Mouse (Mus musculus): ENCODE data around the gene Crip2.

Crip2 gene

DNA sequence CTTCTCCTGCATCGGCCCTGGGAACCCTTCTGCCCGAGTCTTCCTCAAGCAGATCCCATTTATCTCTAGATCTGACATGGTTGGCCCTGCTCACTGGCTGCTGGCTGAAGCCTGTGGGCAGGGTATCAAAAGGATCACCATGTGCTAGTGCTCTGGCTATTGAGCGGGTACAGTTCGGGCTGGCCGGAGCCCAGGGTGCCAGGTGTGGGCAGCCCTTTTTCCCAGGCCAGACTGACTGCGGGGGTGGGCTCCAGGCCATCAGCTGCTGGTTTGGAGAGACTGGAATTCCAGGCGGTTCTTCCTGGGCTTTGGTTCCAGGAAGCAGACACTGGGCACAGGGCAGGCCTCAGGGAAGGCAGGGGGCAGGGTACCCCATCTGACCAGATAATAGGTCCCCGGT, 7.4 kb downstream of the Crip2 start:
- no peak for DNase-seq (ENCODE audit: low spot score)

GRCm38 (mm10) chr12:113148381-113149035, 8.5 kb downstream of the Crip2 start:
- DNase-seq (ENCODE audit: low spot score): no peak

DNA sequence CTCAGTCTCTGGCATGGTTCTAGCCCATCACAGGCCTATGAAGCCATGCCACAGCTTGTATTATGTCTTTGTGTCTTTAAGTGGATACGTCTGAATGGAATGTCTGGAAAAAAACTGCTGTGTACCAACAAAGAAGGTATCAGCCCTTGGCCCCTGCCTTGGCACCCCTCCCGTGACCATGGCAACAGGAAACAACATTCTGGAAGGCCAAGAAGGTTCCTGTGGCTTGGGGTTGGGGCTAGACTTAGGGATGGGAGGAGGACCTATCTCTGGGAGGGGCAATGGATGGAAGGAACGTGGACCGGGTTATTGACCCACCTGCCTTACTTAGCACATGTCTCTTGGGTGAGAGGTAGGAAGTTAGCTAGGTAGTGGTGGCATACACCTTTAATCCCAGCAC, 9.3 kb downstream of the Crip2 start:
- DNase-seq (ENCODE audit: low spot score): no peak

GRCm38 (mm10) chr12:113149896-113150295, 9.9 kb downstream of the Crip2 start:
- DNase-seq (ENCODE audit: low spot score): no peak

DNA sequence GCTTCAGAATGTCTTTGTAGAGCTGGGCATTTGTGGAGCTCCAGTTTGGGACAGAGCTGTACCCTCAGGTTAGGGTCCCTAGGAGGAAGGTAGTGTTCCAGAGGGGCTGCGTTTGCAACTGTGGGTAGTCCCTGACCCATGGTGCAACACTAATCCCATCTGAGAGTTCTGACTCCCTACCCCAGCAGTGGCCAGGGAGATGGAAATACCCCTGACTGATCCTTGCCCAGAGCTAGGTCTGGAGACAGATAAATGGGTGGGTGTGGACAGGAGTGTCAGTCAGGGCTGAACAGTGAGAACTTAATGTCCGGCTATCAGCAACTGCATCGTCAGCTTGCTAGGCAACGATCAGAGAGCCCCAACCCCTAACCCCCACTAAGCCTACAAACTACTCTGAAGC, 10.6 kb downstream of the Crip2 start:
- no peak for DNase-seq (ENCODE audit: low spot score)

DNA sequence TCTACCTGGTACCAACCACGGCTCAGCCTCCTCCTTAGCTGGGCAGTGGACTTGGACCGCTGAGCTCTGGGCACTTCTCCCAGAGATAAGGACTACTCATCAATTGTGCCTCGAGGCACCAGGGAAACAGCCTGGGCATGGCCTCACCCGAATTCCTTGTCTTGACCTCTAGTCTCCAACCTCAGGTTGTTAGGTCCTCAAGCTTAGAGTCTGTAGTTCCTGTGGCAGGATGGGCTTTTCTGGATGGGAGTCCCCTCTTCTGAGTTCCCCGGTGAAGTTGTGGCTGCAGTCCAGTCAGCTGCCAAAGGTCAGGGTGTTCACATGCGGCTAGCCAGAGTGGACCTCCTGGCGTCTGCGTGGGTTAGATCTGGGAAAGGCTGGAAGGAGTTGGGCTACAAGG, 11.0 kb downstream of the Crip2 start:
- no peak for DNase-seq (ENCODE audit: low spot score)

GRCm38 (mm10) chr12:113151661-113152271, 11.7 kb downstream of the Crip2 start:
- no peak for DNase-seq (ENCODE audit: low spot score)

DNA sequence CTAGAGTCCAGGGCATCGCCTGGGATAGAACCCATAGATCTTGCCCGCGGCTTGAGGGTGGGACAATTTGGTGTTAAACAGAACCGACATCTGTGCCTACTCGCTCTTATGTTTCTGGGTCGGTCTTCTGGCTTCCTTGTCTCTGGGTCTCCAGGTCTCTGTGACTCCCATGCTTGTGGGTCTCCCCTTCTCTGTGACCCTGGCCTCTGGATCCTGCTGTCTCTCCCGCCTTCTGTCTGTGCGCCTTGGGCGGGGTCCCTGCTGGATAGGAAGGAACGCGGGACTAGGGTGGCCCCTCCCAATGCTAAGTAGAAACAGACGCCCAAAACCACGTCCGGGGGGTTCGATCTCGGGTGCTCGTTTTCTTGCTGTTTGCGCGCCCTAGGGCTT, 12.2 kb downstream of the Crip2 start:
- no peak for DNase-seq (ENCODE audit: low spot score)

- no peak for DNase-seq (ENCODE audit: low spot score)
Observed at GRCm38 (mm10) chr12:113152991-113153525, 13.0 kb downstream of the Crip2 start.

GRCm38 (mm10) chr12:113153971-113154370, 13.9 kb downstream of the Crip2 start:
- no peak for DNase-seq (ENCODE audit: low spot score)

DNA sequence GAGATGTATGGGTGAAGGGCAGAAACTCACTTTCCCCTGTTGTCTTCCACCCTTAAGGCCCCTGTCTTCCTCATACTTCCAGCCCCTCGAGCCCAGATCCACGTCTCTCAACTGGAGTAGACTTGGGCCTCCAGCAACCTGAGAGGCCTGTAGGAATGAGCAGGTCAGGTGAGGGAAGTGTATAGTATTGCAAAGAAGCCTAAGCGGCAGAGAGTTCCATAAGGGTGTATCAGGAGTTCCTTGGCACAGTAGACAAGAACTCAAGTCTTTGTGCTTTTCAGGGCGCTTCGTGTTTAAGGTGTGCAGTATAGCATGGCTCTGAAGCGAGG, 14.7 kb downstream of the Crip2 start:
- no peak for DNase-seq (ENCODE audit: low spot score)

DNA sequence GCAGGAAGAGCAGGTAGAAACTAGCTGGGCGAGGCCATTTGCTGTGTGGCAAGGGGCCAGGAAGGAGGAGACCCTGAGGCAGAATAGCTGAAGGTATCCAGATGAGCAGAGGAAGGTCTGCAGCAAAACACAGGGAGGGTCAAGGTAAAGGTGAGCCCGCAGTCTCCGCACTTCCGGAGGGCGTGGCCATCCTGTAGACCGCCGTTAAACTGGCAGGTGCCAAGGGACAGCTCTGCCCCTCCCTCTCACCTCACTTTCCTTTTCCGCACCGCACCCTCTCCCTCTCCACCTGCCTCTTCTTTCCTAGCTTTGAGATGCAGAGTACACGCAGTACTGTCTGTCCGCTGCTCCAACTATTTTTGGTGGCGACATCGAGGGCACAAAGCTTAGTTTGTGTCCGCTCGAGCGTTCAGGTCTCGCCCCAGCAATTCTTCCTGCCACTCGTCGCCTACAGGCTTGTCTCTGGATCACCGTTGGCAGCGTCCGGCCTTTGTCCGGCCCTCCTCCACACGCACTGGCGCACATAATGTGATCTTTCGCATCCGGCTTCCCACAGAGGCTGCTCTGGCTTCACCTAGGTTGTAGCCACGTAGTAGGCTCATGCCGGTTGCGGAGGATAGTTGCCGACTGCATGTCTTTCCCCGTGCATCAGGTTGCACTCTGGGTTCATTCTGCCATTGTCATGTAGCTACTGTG, 15.2 kb downstream of the Crip2 start:
- DNase-seq (ENCODE audit: low spot score): peak; percentile 68

DNA sequence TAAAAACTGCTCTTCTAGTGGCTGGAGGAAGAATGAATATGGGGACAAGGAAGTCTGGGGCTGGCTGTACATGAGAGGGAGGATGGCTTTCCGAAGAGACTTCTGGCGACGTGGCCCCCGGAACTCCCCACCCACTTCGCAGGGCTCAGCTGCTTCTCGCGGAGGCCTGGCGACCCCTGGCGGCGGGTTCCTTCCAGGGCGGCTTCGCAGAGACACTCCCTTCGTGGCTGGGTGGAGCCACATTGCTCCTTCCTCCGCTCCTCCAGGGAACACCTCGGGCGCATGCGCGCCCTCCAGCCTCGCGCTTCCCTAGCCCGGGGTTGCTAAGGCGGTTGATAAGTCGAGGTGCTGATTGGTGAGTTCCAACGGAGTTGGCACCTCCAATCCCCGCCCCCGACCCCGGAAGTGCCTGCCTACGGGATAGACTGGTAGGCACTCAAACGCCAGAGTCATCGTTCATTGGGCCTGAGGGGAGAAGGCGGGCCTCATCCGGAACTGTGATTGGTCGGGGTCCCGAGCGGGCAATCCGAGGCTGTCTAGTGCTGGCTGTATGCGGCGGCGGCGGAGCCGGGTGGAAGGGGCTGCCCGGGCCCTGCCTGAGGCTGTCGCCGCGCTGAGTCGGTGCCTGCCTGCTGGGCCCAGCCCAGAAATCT, 16.0 kb downstream of the Crip2 start, which contains the start of gene Tedc1:
TSS of gene Tedc1 (plus strand) at position 535 of the 653 bp plus-strand sequence.
- DNase-seq (ENCODE audit: low spot score): peak; percentile 99

GRCm38 (mm10) chr12:113156540-113156929, 16.5 kb downstream of the Crip2 start:
- no peak for DNase-seq (ENCODE audit: low spot score)

DNA sequence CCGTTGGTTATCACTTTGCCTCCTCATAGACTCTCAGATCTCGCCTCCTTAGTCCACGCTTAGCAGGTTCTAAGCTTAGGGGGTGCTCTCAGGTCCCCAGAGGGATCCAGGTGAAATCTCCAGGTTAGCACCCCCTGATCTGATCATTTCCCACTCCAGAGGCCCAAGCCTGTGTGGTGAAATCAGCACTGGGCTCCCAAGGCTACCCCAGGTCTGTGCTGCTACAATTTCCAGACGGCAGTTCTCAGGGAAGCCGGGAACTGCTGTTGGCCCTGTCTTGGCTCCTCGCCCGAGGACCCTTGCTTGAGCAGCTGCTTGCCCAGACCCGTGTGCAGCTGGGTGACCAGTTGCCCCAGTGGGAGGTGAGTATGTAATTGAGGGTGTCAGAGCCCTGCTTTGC, 17.0 kb downstream of the Crip2 start:
- peak; percentile 39 for DNase-seq (ENCODE audit: low spot score)

GRCm38 (mm10) chr12:113157521-113157920, 17.5 kb downstream of the Crip2 start:
- DNase-seq (ENCODE audit: low spot score): peak; percentile 4

- peak; percentile 5 for DNase-seq (ENCODE audit: low spot score)
Observed at GRCm38 (mm10) chr12:113157971-113158370, 17.9 kb downstream of the Crip2 start.

DNA sequence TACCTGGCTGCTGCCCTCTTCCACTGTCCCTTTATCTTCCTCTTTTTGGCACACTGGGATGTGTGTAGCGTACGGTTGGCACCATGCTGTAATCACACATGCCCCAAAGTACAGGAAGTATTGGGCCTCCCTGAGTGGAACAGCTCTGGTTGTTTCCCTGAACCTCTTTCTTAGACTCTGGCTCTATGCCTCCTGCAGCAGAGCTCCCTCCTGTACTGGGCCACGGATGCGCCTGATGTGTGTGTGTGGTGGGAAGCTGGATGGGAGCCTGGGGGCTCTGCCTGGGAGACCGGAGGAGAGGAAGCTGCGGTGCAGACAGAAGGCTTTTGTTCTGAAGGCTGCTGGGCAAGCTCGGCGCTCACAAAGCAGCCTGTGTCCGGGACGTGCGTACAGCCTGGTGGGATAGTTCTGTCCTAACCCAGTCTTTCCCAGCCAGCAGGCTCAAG, 23.5 kb downstream of the Crip2 start:
- no peak for DNase-seq (ENCODE audit: low spot score)

DNA sequence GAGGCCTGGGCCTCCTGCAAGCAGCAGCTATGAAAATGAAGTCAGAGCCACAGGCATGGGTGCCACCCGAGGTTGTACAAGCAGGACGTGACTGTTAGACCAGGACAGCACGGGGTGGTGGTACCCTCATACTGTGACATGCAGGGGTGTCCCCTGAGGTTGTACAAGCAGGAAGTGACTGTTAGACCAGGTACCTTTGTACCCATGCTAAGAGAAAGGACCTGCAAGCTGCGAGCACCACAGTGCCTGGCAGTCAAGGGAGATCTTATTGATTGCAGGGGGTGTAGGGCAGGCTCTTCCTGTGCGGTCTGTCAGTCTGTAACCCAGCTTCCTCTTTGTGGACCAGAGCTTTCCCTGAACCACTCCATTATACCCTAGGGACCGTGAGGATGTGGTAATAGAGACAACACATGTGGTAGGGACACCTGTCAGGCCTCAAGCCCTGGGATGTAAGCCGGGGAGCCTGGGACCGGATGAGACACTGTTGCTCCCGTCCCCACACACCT, 28.0 kb downstream of the Crip2 start:
- DNase-seq (ENCODE audit: low spot score): no peak

- no peak for DNase-seq (ENCODE audit: low spot score)
Observed at GRCm38 (mm10) chr12:113176960-113177725, 37.1 kb downstream of the Crip2 start.

GRCm38 (mm10) chr12:113181020-113181419, 41.0 kb downstream of the Crip2 start:
- DNase-seq (ENCODE audit: low spot score): no peak

GRCm38 (mm10) chr12:113184945-113185344, 44.9 kb downstream of the Crip2 start:
- no peak for DNase-seq (ENCODE audit: low spot score)
